Mouse (Mus musculus) testis, postnatal 14 days (tissue): ENCODE measurements around the gene Zfp131.
"Not testable (repeated sequence)": the region's sequence is repeated elsewhere in the genome, so short reads cannot be mapped to it uniquely, and the experiment has no call there.

Experiments
- DNase-seq: peaks from one replicate; pipeline ENCODE4 v3.0.0; 2021; ENCODE audit warnings: low spot score

Gene Zfp131

DNA sequence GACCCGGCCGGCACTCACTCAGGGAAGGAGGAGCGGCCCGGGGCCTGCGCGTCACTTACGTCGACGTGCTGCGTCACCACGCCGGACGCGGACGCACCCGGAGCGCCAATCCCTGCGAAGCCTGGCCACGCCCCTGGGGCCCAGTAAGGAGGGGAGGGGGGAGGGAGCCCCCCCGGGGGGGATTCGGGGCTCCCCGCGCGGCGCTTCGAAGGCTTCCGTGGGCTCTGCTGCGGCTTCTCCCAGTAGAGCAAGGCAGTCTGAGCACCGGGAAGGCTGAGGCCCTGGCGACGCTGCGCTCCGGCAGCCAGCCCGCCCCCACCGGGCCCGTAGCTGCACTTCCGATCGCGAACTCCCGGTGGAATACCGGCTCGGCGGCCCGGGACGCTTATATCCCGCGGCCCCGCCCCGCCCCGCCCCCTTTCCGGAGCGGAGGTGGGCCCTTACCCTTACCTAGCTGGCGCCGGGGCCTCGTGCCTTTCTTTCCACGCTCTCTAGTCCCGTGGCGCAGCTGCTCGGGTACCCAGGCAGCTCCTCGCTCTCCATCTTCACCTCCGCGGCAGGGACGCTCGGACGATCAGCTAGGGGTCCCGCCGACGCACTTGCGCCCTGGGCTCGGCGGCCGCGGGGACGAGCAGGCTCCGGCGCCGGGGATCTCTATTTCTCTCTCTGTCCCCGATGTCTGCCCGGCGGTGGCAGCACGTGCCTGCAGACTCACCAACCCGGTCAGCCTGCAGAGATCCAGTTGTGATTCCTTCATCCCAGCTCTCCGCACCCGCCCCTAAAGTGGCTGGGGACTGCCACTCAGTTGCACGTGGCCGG, at the start of gene Zfp131:
TSS of gene Zfp131 (minus strand) at position 129 of the 819 bp plus-strand sequence.
- peak; percentile 96 for DNase-seq

DNA sequence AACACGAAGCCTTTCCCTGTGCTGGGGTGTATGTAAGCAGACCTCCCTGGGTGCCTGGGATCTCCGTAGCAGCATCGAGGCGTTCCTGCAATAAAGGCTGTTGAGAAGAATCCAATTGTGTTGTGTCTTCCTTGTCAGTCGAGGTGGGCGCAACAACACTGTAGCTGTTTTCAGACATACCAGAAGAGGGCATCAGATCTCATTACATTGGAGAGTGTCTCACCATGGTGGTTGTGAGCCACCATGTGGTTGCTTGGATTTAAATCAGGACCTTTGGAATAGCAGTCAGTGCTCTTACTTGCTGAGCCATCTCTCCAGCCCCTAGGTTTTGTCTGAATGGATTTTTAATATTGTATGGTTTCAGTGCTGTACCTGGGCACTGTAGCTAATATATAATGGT, 49.3 kb upstream of the Zfp131 start:
- DNase-seq, result not testable (repeated sequence)

DNA sequence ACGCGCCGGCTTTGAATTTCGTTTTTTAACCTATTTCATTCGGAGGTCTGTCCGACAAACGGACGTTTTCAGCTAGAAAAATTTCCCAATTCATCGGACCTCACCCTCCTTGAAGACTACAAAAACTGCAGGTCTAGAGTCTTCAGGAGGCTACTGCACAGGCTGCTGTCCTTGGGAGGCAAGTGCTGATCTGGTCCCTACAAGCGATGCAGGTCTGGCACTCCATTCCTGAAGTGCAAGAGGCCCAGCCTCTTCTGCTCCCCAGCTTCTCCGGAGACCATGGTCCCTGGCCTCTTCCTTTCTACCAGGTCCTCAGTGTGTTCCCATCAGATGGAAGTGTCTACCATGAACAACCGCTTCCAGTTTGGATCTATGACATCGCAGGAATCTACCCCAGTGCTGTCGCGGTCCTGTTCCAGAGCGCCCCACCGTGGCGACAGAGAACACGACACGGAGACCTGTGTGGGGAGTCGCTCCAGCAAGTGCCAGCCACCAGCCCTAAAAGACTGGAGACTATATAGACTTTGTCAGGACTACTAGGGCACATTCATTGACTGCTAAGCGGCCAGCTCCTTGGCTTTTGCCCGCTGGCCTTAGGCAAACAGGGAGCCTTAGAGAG, 47.1 kb upstream of the Zfp131 start:
- peak; percentile 11 for DNase-seq

- DNase-seq, result not testable (repeated sequence)
Observed at GRCm38 (mm10) chr13:119836324-119836811, 45.7 kb upstream of the Zfp131 start.

GRCm38 (mm10) chr13:119835320-119836056, 44.8 kb upstream of the Zfp131 start, which contains the start of gene D13Ertd608e:
TSS of gene D13Ertd608e (plus strand) at chr13:119836006.
- not testable (repeated sequence) for DNase-seq

DNA sequence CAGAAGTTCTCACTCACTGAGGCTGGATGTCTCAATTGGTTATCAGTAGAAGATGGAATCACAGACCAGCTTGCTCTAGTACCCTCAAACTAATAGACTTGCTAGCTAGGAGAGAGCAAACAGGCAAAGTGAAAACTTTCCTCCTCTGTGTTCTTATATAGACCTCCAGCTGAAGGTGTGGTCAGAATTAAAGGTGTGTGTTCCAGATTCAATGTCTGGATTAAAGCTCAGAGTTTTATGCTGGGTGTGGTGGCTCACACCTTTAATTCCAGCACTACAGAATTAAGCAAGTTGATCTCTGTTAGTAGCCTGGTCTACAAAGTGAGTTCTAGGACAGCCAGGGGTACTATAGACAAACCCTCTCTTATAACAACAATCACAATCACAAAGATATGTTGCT, 39.4 kb upstream of the Zfp131 start, which contains the start of gene AF067063:
TSS of gene AF067063 (minus strand) at position 101 of the 400 bp plus-strand sequence.
- not testable (repeated sequence) for DNase-seq

GRCm38 (mm10) chr13:119817579-119818206, 27.0 kb upstream of the Zfp131 start:
- DNase-seq, result no peak

DNA sequence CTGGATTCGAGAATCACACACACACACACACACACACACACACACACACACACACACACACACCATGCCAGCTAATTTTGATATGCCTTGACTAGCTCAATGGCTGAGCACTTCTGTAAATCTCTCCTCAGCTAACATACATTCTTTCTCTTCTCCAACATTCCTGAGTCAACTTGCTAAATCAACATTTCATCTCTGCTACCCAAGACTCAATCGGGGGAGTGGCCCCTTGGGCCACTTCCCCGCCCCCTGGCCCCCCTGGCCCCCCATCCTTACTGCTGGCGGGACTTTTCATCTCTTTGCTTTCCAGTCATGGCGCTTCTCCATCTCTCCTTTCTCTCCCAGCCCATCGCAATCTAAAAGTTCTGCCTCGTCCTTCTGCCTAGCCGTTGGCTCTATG, 26.1 kb upstream of the Zfp131 start:
- no peak for DNase-seq

- DNase-seq, result no peak
Observed at GRCm38 (mm10) chr13:119810031-119810430, 19.3 kb upstream of the Zfp131 start.

DNA sequence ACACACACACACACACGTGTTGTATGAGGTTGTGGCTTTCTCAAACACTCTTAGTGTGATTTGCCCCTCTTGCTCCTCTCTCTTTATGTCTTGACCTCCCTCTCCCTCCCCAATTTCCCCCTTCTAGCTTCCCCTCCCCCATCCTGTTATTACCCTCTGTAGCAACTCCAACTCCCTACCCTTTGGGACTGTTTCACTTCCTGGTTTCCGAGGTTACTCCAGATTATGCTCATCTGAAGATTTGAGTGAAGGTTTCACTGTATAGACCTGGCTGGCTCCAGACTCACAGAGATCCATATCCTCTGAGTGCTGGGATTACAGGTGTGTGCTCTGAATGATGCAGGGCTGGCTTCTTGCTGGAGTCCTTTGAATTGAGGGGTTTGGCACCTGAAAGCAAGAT, 18.2 kb upstream of the Zfp131 start:
- no peak for DNase-seq

- DNase-seq, result no peak
Observed at GRCm38 (mm10) chr13:119797656-119798055, 7.0 kb upstream of the Zfp131 start.

GRCm38 (mm10) chr13:119792791-119793404, 2.2 kb upstream of the Zfp131 start:
- DNase-seq, result no peak

DNA sequence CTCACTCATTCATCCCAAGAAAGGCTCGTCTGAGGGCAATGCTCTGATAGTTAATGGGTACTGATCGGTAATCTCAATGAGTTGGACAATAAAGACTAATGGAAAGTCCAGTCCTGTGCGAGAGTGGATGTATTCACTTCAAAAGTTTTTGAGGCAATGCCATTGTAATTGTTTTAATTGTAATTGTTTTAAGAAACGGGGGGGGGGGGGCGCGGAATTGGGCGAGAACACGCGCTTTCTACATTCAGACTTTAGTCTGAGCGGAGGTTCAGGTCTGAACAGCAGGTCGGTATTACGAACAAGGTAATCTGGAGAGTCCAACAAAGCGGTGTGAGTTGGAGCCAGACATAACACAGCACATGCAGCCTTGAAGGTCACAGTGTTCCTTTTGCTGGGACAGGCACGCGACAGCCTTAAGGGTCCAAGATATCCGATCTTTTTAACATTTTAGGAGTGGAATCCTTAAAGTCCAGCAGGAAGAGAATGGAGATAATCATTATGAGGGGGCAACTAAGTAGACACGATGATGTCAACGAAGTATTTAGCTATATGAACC, 969 bp upstream of the Zfp131 start:
- peak; percentile 26 for DNase-seq

DNA sequence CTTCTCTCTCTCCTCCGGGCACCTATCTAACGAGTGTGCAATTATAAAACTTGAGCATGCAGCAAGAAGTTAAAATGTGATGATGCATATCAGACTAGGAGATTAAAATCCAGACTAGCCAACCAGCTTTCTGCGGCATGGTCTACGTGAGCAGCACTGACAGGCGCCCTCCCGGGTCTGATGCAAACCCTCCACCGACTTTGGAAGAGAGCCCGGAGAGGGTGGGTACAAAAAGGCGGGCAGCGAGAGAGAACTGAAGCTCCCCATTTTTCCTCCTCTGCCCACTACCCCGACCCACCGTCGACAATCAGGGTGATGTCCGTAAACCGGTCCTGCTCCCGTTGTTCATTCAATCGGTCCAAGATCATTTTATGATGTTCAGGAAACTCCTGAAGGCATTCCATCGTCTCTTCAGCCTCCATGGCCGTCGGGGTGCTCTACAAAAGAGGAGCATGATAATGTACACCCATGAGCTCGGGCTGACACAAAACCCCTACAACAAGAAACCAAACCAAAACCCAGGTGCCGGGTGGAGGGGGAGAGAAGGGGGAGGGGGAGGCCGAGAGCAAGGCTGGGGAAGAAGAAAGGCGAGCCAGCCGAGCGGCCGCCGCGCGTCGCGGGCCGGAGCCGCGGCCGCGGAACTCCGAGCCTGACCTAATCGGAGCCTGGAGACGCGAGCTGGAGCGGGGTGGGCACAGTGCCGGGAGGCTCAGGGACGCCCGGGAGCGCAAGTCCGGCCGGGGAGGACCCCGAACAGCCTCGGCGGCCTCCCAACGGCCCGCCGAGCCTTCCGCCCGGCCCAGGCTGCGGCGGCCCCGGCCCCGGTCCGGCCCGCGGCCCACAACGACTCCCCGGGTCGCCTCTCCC, 605 bp downstream of the Zfp131 start:
- DNase-seq, result peak; percentile 76

DNA sequence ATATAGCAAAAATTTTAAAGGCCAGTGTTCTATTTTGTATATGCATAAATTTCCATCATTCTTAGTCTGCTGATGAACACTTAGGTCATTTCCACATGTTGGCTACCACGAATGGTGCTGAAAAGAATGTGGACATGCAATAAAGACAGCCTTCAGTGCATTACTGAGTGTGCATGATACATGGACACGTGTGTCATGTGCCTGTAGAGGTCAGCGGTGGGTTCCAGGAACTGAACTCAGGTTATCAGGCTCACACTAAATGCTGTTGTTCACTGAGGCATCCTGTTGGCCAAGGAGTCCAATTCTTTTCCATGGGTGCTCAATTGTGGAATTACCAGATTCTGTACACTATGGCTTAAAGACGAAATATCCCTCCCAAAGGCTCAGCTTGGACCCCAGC, 7.1 kb downstream of the Zfp131 start:
- no peak for DNase-seq

DNA sequence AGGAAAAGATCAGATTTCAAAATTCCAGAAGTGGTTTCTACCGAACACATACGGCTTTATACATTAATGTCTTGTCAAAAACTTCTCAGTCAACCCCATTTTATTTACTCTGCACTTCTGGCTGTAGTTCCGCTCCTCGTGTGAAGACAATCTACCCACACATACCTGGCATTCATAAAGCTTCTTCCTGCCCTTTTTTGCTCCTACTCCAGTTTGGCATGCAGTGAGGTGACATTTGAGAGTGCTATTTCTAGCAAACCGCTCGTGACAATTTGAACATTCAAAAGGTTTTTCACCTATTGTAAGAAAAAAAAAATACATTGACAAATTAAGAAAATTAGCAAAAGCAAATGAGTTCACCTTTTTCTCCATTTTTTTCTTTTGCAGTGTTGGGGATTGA, 22.1 kb downstream of the Zfp131 start:
- no peak for DNase-seq

DNA sequence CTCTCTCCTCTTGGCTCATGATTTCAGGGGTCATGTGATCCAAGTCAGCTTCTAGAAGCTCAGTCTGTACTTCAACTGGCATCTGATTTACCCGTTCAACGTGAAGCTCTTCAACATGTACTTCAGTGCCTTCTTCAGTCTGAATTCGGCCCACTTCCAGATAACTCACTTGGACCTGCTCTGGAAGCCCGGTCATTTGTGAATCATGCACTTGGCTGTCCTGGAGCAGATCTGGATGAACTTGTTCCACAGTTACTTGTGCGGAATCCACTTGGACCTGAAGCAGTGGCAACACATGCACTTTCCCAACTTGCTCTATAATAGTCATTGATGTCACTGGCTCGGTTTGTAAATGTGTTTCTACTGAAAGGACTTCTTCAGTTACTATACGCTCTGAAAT, 24.2 kb downstream of the Zfp131 start:
- DNase-seq, result no peak

GRCm38 (mm10) chr13:119756831-119757230, 33.9 kb downstream of the Zfp131 start:
- DNase-seq, result peak; percentile 15

DNA sequence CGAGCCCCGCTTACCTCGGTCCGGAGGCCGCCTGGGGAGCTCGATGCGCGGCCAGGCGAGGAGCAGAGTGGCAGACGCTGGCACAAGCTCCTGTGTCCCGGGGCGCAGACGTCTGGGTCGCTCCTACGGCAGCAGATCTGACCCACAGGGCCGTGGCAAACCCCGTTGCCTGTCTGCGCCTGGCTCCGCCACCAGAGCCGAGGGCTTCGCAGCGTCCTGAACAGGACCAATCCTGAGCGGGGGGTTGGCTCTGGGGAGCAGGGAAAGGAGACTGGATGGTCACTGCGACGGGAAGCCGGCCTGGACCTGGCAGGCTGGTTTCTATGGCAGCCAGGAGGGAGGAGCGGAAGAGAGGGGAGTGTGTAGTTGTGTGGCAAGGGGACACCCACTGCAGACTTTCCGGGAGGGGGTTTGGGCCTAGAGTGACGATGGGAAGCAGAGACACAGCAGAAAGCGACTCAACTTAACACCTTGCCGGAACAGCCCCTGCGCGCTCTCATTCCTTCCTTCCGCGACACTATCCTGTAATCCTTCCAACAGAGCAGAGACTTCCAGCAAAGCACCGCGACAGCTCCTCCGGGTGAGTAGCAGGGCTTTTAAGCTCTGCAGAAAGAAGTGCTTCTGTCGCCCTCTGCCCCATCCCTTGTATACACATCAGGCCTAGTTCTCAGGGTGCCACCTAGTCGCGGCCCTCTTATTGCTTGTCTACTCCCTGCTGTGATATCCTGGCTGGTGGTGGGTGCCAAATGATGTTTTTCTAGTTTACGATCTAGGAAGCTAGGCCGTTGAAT, 34.8 kb downstream of the Zfp131 start, which contains the start of gene Nim1k:
TSS of gene Nim1k (minus strand) at position 202 of the 791 bp plus-strand sequence.
- DNase-seq, result peak; percentile 56
